Mouse (Mus musculus) embryonic fibroblast, embryonic 13.5 days (primary cell): ENCODE results near the gene Tmem37.

Experiments used
- CTCF ChIP-seq: IDR thresholded peaks from 2 replicates; pipeline ENCODE4 v1.5.1; 2011; ENCODE audit warnings: mild to moderate bottlenecking, control low read depth, low read length, moderate library complexity, borderline replicate concordance; ENCODE audit not compliant: insufficient read depth
- POLR2A ChIP-seq: IDR thresholded peaks from 2 replicates; pipeline ENCODE4 v1.6.1; 2011; ENCODE audit warnings: low read depth, mild to moderate bottlenecking, control low read depth, low read length, moderate library complexity

GRCm38 (mm10) chr1:120055475-120055874, 18.4 kb downstream of the Tmem37 start:
- TF ChIP-seq CTCF (no peak), POLR2A (no peak)
